Mouse (Mus musculus): ENCODE data around the gene Ccdc124. TPM values are rescaled to one million over a fixed set of nuclear protein-coding genes. Genes with fewer than 3 reads are reported as not detected.

Gene Ccdc124
- polyA plus RNA-seq, 1 experiment from 2014 or later = 112 TPM

DNA sequence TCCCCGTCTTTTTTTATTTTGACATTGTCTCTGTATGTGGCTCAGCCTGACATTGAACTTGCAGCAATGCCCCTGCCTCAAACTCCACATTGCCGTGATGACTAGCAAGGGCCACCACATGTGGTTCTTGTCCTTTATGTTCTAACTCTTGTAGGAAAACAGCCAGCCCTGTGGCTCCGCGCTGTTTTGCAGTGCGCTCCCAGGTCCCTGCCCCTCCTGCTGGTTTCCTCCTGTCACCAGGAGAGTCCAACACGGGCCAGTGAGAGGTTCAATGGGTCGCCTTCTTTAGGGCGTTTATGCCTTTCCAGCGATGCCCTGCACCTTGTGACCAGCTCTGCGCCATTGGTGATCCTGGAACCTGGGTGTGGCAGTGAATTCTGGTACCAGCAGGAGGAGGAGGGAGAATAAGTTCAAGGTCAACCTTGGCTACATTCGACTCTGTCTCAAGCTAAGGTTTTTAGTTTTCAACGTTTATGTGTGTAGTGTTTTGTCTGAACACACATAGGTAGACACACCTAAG, 7.7 kb downstream of the Ccdc124 start:
- H3K4me3 ChIP-seq = peak overlapping the region; percentile 55
- ATAC-seq (ENCODE audit: borderline replicate concordance, extremely low read depth, low FRiP score, low TSS enrichment) = peak; percentile 2; the same call in 1 of the 2 replicates
- peaks cover 49% of the 10 kb centered on the region for H3K4me1 ChIP-seq
- H3K27ac ChIP-seq = peak overlapping the region; percentile 46
- peaks cover 37% of the 10 kb centered on the region for H3K27me3 ChIP-seq
- H3K36me3 ChIP-seq = peaks cover 6% of the 10 kb centered on the region; the same call in 1 of the 2 replicates
- peak overlapping the region; percentile 75 for H3K4me2 ChIP-seq
- 4% methylated on average over 12 of the region's 12 CpGs for WGBS
- H3K9ac ChIP-seq = peak overlapping the region; percentile 30
- no peaks in the 10 kb centered on the region for H3K9me3 ChIP-seq

DNA sequence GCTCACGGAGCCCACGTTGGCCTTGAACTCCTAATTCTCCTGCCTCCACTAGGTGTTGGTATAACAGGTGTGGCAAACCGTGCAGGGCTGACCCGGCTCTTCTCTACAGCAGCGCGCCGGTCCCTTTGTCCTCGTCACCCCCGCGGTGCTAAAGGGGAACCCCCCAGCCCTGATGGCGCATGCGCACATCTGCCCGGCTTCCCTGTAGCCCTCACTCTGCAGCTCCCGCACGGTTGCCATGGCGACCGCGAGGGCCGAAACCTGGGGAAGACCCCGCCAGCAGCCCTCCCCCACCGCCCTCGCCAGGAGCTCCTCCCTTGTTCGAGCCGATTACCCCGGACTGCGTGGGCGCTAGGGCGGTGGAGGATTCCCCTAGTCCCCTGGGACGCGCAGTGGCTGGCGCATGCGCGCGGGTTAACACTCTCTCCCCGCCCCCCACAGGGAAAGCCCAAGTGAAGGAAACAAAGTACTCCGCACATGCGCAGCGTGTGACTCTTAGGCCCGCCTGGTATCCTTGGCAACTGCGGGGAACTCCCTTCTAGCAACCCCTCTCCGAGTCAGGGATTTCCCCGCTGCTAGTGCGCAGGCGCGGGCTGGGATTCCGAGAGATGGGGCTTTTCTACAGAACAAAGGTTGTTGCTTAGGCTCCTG, 8.3 kb downstream of the Ccdc124 start:
- no peaks in the 10 kb centered on the region for H3K9me3 ChIP-seq
- peaks cover 6% of the 10 kb centered on the region; the same call in 1 of the 2 replicates for H3K36me3 ChIP-seq
- H3K4me3 ChIP-seq = peak overlapping the region; percentile 55
- peak; percentile 90 for ATAC-seq (ENCODE audit: borderline replicate concordance, extremely low read depth, low FRiP score, low TSS enrichment)
- WGBS = under 1% methylated on average over 46 of the region's 46 CpGs
- H3K9ac ChIP-seq = peak overlapping the region; percentile 36
- peak overlapping the region; percentile 75 for H3K4me2 ChIP-seq
- H3K4me1 ChIP-seq = peaks cover 49% of the 10 kb centered on the region
- peak overlapping the region; percentile 74 for H3K27ac ChIP-seq
- H3K27me3 ChIP-seq = peaks cover 37% of the 10 kb centered on the region

DNA sequence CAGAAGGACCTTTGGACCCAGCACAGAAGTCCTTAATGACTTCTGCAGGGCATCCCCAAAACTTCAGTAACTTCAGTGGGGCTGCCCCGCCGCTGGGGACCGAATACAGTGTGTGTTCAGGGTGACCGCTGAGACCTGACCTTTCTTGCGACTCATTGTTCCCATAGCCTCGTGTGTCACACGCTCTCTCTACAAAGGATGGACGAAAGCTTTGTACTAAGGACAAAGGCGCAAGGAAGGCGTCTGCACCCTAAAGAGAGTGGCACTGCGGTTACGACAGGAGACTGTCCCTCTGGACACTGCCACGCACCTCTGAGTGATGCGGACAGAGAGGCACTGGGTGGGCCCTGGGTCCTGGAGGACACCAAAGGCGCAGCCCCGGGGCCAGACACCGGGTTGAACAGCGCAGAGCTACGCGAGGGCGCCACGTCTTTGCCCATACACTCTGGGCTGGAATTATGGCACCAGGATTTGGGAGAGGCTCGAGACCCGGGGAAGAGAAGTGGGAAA, 9.0 kb downstream of the Ccdc124 start:
- 4% methylated on average over 24 of the region's 24 CpGs for WGBS
- peaks cover 49% of the 10 kb centered on the region for H3K4me1 ChIP-seq

DNA sequence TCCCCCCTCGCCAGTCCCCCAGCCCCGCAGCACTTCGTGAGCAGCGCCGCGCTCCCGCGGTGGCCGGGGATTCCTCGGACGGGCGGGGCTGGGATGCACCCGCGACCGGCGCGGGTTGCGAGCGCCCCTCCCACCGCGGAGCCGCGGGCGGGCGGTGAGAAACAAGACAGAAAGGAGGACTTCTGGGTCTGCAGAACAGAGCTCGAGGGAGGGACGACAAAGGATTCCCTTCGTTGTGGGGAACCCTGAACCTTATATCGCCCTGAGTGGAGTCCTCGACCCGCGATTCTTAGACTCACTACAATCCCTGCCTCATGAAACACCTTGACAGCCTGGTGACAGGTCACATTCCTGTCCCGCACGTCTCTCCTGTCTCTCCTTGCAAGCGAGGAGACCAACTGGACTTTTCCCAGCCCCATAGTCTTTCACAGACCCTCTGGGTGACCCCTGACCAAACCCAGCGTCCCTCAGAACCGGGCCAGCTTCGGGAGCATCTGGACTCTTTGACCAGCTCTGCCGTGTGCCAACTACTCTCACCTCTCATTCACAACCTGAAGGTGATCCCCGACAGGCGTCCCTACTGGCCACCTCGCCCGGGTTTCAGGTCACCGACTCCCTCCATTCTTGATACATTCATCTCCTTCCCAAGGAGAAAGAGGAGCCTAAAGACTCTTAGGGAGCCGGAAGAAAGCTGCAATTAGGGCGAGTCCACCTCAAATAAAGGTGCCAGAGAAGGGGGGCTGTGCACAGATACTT, 9.6 kb downstream of the Ccdc124 start:
- WGBS = 2% methylated on average over 46 of the region's 46 CpGs
- Histone ChIP-seq H3K9me3 (no peaks in the 10 kb centered on the region), H3K4me1 (peaks cover 46% of the 10 kb centered on the region), H3K36me3 (peaks cover 6% of the 10 kb centered on the region; the same call in 1 of the 2 replicates), H3K27ac (no peak overlapping the region), H3K4me3 (peak overlapping the region; percentile 55), H3K27me3 (peaks cover 37% of the 10 kb centered on the region), H3K4me2 (peak overlapping the region; percentile 75), H3K9ac (peak overlapping the region; percentile 36)
- no peak for ATAC-seq (ENCODE audit: borderline replicate concordance, extremely low read depth, low FRiP score, low TSS enrichment)

More for the DNA sequence above, 9.0 kb downstream of the Ccdc124 start:
- Histone ChIP-seq H3K27me3 (peaks cover 37% of the 10 kb centered on the region), H3K4me3 (peak overlapping the region; percentile 55), H3K27ac (peak overlapping the region; percentile 74; the same call in 1 of the 2 replicates), H3K9me3 (no peaks in the 10 kb centered on the region), H3K9ac (peak overlapping the region; percentile 36), H3K4me2 (peak overlapping the region; percentile 75), H3K36me3 (peaks cover 6% of the 10 kb centered on the region; the same call in 1 of the 2 replicates)
- peak; percentile 16 for ATAC-seq (ENCODE audit: borderline replicate concordance, extremely low read depth, low FRiP score, low TSS enrichment)

- no peak for ATAC-seq (ENCODE audit: borderline replicate concordance, extremely low read depth, low FRiP score, low TSS enrichment)
- H3K9ac ChIP-seq = peak within 1 kb of the TSS; percentile 36
- no peak within 1 kb of the TSS for H3K27ac ChIP-seq
- H3K9me3 ChIP-seq = no peaks in the 10 kb centered on the region
- peaks cover 37% of the 10 kb centered on the region for H3K27me3 ChIP-seq
- H3K4me3 ChIP-seq = peak within 1 kb of the TSS; percentile 55
- peaks cover 35% of the 10 kb centered on the region for H3K4me1 ChIP-seq
- under 1% methylated on average over 55 of the region's 55 CpGs for WGBS
- H3K4me2 ChIP-seq = peak within 1 kb of the TSS; percentile 75
- H3K36me3 ChIP-seq = peaks cover 3% of the 10 kb centered on the region; the same call in 1 of the 2 replicates
Measured at GRCm38 (mm10) chr8:70862824-70863641, 10.7 kb downstream of the Ccdc124 start, which contains the start of gene Kcnn1. TSS of gene Kcnn1 (minus strand) at chr8:70863258.

DNA sequence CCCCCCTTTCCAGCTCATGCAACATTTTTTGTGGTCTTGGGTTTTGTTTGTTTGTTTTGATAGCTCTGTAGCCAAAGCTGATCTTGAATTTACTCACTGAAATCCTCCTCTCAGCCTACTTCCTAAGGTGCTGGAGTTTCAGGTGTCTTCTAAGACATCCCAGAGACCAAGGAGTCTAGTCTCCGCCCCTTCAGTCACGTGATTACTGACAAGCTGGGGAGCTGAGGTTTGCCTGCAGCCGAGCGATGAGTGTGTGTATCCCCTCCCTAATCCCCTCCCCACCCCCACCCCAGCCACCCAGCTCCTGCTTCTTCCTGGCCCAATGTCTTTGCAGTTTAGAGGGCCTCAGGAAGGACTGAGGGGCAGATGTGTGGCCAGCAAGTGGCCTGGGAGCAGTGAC, 16.2 kb downstream of the Ccdc124 start:
- ATAC-seq (ENCODE audit: borderline replicate concordance, extremely low read depth, low FRiP score, low TSS enrichment) = no peak
- peaks cover 10% of the 10 kb centered on the region for H3K4me1 ChIP-seq
- H3K9me3 ChIP-seq = no peaks in the 10 kb centered on the region
- 18% methylated on average over 4 of the region's 4 CpGs for WGBS
- H3K9ac ChIP-seq = no peak overlapping the region
- no peak overlapping the region for H3K27ac ChIP-seq
- no peak overlapping the region for H3K4me3 ChIP-seq
- H3K27me3 ChIP-seq = peaks cover 21% of the 10 kb centered on the region
- peak overlapping the region; percentile 90; the same call in 1 of the 2 replicates for H3K4me2 ChIP-seq
- H3K36me3 ChIP-seq = no peaks in the 10 kb centered on the region

GRCm38 (mm10) chr8:70856541-70857197, 17.1 kb downstream of the Ccdc124 start:
- Histone ChIP-seq H3K27me3 (peaks cover 13% of the 10 kb centered on the region), H3K4me1 (peaks cover 9% of the 10 kb centered on the region), H3K9me3 (no peaks in the 10 kb centered on the region), H3K4me3 (peak overlapping the region; percentile 47), H3K27ac (no peak overlapping the region), H3K36me3 (no peaks in the 10 kb centered on the region), H3K4me2 (peak overlapping the region; percentile 90), H3K9ac (peak overlapping the region; percentile 46)
- WGBS = 7% methylated on average over 33 of the region's 33 CpGs
- peak; percentile 77; the same call in 1 of the 2 replicates for ATAC-seq (ENCODE audit: borderline replicate concordance, extremely low read depth, low FRiP score, low TSS enrichment)

DNA sequence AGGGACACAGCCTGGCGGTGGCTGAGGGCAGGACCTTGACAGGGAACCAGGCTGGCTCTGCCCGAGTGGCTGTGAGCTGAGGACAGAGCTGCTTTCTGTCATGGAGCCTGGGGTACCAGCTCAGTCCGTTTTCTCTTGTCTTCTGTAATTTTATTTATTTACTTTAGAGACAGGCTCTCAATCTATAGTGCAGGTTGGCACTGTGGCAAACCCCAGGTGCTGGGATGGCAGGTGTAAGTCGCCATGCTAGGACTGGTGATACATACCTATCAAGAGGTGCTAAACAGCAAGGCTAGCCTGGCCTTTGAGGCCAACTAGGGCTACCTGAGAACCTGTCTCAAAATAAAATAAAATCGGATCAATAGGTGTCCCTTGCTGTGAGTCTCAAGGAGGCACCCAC, 17.7 kb downstream of the Ccdc124 start:
- Histone ChIP-seq H3K4me3 (no peak overlapping the region), H3K27me3 (0 out of 2 replicates have a peak, but pooled peaks cover 7% of the 10 kb centered on the region), H3K4me1 (peaks cover 9% of the 10 kb centered on the region), H3K27ac (no peak overlapping the region), H3K36me3 (no peaks in the 10 kb centered on the region), H3K9me3 (no peaks in the 10 kb centered on the region), H3K4me2 (no peak overlapping the region), H3K9ac (no peak overlapping the region)
- 55% methylated on average over 5 of the region's 5 CpGs for WGBS
- no peak for ATAC-seq (ENCODE audit: borderline replicate concordance, extremely low read depth, low FRiP score, low TSS enrichment)

DNA sequence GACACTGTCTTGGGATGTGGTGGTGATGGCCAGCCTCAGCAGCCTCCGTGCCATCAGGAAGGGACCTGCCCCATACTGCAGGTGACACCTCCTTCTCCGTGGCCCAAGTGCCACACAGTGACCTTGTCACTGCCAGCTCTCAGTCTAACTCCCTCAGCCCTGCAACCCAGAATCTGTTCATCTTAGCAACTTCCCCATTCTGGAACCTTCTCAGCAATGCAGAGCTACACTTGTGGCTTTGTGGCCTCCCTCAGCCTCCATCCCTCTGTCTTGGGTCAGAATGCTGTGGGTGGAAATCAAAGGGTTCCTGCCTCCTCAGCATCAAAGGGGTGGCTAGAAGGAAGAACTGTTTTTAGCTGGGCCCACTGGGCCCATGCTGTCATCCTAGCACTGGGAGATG, 19.9 kb downstream of the Ccdc124 start:
- Histone ChIP-seq H3K9ac (no peak overlapping the region), H3K27ac (no peak overlapping the region), H3K27me3 (0 out of 2 replicates have a peak, but pooled peaks cover 7% of the 10 kb centered on the region), H3K4me2 (no peak overlapping the region), H3K4me1 (peaks cover 9% of the 10 kb centered on the region), H3K9me3 (no peaks in the 10 kb centered on the region), H3K4me3 (no peak overlapping the region), H3K36me3 (no peaks in the 10 kb centered on the region)
- 74% methylated on average over 2 of the region's 2 CpGs for WGBS
- no peak for ATAC-seq (ENCODE audit: borderline replicate concordance, extremely low read depth, low FRiP score, low TSS enrichment)

DNA sequence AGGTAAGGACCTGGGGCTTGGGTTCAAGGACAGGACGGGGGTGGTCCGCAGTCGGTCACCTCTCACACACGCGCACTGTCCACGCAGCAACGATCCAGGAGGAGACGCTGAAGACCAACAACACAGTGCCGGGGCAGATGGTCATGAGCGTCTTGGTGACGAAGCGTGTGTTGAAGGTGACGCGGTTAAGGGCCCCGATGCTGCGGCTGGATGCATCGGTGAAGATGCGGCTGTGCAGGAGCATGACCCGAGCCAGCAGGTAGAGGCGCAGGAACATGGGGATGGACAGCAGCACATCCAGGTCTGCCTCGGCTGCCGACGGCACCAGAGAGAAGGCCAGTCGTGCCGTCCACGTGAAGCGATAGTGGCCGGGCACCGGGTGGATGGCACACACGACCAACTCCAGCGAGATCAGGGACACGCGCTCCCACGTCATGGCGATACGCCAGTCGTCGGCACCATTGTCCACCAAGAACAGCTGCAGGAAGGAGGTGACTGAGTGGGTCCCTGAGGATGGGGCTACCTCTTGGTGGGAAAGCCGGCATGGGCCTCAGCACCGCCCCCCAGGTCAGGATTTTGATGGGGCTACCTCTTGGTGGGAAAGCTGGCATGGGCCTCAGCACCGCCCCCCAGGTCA, 21.0 kb downstream of the Ccdc124 start:
- ATAC-seq (ENCODE audit: borderline replicate concordance, extremely low read depth, low FRiP score, low TSS enrichment) = no peak
- no peaks in the 10 kb centered on the region for H3K9me3 ChIP-seq
- no peak overlapping the region for H3K27ac ChIP-seq
- no peak overlapping the region for H3K4me3 ChIP-seq
- peaks cover 9% of the 10 kb centered on the region for H3K4me1 ChIP-seq
- WGBS = 87% methylated on average over 41 of the region's 41 CpGs
- H3K9ac ChIP-seq = no peak overlapping the region
- 0 out of 2 replicates have a peak, but pooled peaks cover 7% of the 10 kb centered on the region for H3K27me3 ChIP-seq
- no peak overlapping the region for H3K4me2 ChIP-seq
- H3K36me3 ChIP-seq = no peaks in the 10 kb centered on the region

All from lung, embryonic 15.5 days (tissue).